Mouse (Mus musculus) bone marrow macrophage, adult 2 months (primary cell): ENCODE data around the gene 5430419D17Rik.

Source experiments
- CTCF ChIP-seq: IDR thresholded peaks from 2 replicates; pipeline ENCODE4 v1.5.1; 2012; ENCODE audit warnings: low read depth, mild to moderate bottlenecking, low read length, moderate library complexity
- POLR2A ChIP-seq: IDR thresholded peaks from 2 replicates; pipeline ENCODE4 v1.6.1; 2012; ENCODE audit warnings: mild to moderate bottlenecking, low read depth, low read length, borderline replicate concordance

DNA sequence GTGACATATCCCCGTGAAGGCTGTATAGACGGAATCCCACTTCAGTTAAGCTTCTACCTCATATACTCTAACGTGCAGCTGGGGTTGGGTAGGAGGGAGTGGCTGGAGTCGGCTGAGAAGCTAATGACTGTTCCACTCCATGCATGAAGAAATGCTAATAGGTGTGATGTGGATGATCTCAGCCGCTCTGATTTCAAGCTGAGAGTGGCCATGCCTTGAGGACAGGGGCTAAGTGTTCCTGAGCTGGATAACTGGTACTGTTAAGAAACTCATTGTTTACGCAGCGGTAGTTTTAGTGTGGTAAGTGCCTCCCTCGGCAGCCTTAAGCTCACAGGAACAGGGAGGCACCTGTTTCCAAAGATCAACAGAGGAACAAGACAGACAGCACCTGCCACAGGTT lies 129.1 kb downstream of the 5430419D17Rik start:
- no peak for TF ChIP-seq POLR2A
- TF ChIP-seq CTCF: no peak
